Mouse (Mus musculus) C2C12 (cell line): ENCODE measurements around the gene Hbb-y.

Experiments
- CEBPB ChIP-seq: IDR thresholded peaks from one replicate; pipeline ENCODE4 v1.6.1; 2011; ENCODE audit warnings: low read depth, mild to moderate bottlenecking, control low read depth, moderate library complexity
- CTCF ChIP-seq: IDR thresholded peaks from one replicate; pipeline ENCODE4 v1.5.1; 2011; ENCODE audit not compliant: control insufficient read depth, insufficient read depth, insufficient read length
- MAX ChIP-seq: IDR thresholded peaks from one replicate; pipeline ENCODE4 v1.6.1; 2011; ENCODE audit warnings: mild to moderate bottlenecking, control low read depth
- MYOG ChIP-seq: IDR thresholded peaks from one replicate; pipeline ENCODE4 v1.6.1; 2011; ENCODE audit not compliant: control insufficient read depth, insufficient read length; ENCODE audit errors: extremely low read depth
- USF1 ChIP-seq: IDR thresholded peaks from one replicate; pipeline ENCODE4 v1.6.1; 2011; ENCODE audit warnings: low read depth, mild to moderate bottlenecking, control low read depth, moderate library complexity

DNA sequence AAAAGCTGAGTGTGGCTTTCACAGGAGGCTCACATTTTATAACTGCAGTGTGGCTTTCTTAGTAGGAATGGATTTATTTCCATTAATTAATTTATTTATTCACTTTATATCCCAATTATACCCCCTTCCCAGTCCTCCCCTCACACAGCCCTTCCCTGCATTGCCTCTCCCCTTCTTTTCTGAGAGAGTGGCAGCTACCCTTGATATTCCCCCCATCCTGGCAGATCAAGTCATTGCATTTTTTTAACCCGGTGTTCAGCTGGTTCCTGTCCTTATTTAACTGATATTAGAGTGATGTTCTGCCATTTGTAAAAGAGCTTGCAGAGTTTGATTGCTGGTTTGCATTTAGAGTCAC is 43.2 kb downstream of the Hbb-y start:
- no peak for TF ChIP-seq CEBPB
- TF ChIP-seq USF1: no peak
- TF ChIP-seq CTCF: no peak
- no peak for TF ChIP-seq MYOG
- TF ChIP-seq MAX: no peak
